Mouse (Mus musculus): ENCODE measurements around the gene Mfsd4b5. TPM values are rescaled to one million over a fixed set of nuclear protein-coding genes. Genes with fewer than 3 reads are reported as not detected.

Mfsd4b5 gene
- polyA plus RNA-seq, 1 experiment from 2014 or later: 0.16 TPM

- ATAC-seq (ENCODE audit: low FRiP score, low TSS enrichment) (no peak), DNase-seq (ENCODE audit: low spot score) (no peak)
- Histone ChIP-seq H3K4me1 (replicated peaks; ENCODE audit: control insufficient read depth, insufficient read depth) (no peaks in the 10 kb centered on the region), H3K9me3 (ENCODE audit: control insufficient read depth, low read length) (no peaks in the 10 kb centered on the region), H3K36me3 (ENCODE audit: control insufficient read depth, insufficient read depth, low read length) (no peaks in the 10 kb centered on the region), H3K4me3 (ENCODE audit: low read depth, low read length) (no peak overlapping the region), H3K27ac (replicated peaks) (no peak overlapping the region), H3K27me3 (ENCODE audit: control insufficient read depth, insufficient read depth, low read length) (no peaks in the 10 kb centered on the region), H3K4me2 (replicated peaks; ENCODE audit: low read depth) (0 out of 2 replicates have a peak overlapping the region, but pooled peaks have one; percentile 9), H3K9ac (ENCODE audit: low read length) (no peak overlapping the region)
- TF ChIP-seq CTCF (IDR thresholded peaks at IDR 0.05; ENCODE audit: low read depth) (no peak), EP300 (optimal IDR thresholded peaks at IDR 0.05) (no peak)
- 52% methylated on average over 13 of the region's 13 CpGs for WGBS
Measured at GRCm38 (mm10) chr10:39908768-39909441, 77.5 kb downstream of the Mfsd4b5 start.

Other genes starting within 250 kb of the Mfsd4b5 start
- 1.8 and 1.9 TPM in 2 replicates for gene Mfsd4b4, start 87.4 kb downstream of the Mfsd4b5 start, polyA plus RNA-seq (2015; fragmentation: Nextera tagmentation; extraction: Ambion mirVana)
- not detected in 2 replicates for gene Mfsd4b2, start 59.7 kb downstream of the Mfsd4b5 start, polyA plus RNA-seq (2015; fragmentation: Nextera tagmentation; extraction: Ambion mirVana)
- 1.3 and 1.7 TPM in 2 replicates for gene Mfsd4b3, start 26.5 kb downstream of the Mfsd4b5 start, polyA plus RNA-seq (2015; fragmentation: Nextera tagmentation; extraction: Ambion mirVana)
- 0.07 and 0.22 TPM in 2 replicates for gene Mfsd4b1, start 38.6 kb upstream of the Mfsd4b5 start, polyA plus RNA-seq (2015; fragmentation: Nextera tagmentation; extraction: Ambion mirVana)
- 2.5 and 2.6 TPM in 2 replicates for gene Slc16a10, start 155.6 kb upstream of the Mfsd4b5 start, polyA plus RNA-seq (2015; fragmentation: Nextera tagmentation; extraction: Ambion mirVana)